Mouse (Mus musculus): ENCODE results near the gene Gngt2.

DNA sequence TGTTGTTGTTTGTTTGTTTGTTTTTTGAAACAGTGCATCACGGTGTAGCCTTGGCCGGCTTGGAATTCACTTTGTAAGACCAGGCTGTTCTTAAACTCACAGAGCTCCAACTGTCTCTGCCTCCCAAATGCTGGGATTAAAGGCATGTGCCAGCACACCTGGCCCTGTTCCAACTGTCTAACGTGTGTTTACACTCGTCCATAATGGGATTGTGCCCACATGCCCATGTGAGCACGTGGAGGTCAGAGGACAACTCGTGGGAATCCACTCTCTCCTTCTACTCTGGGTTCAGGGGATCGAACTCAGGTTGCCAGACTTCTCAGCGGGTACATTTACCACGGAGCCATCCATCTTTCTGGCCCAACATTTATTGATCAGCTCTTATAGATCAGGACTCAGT lies 21.6 kb upstream of the Gngt2 start:
- no peak for TF ChIP-seq CTCF (IDR thresholded peaks at IDR 0.05; ENCODE audit: low read depth)
- no peak for TF ChIP-seq EP300 (IDR thresholded peaks at IDR 0.05; ENCODE audit: low read depth)

All from heart, postnatal 0 days (tissue).